Mouse (Mus musculus) megakaryocyte, embryonic 14.5 days (primary cell): ENCODE results near the gene Tuba1c. TPM values are rescaled to one million over a fixed set of nuclear protein-coding genes. Genes with fewer than 3 reads are reported as not detected.

Experiments used
- H3K27me3 ChIP-seq: replicated peaks from 2 replicates; pipeline ENCODE3; 2012; ENCODE audit warnings: inconsistent platforms
- H3K36me3 ChIP-seq: replicated peaks from 2 replicates; pipeline ENCODE3; 2012; ENCODE audit warnings: low read length, inconsistent platforms, mixed read lengths
- H3K4me1 ChIP-seq: 2 replicates; pipeline ENCODE4 v1.6.1; 2012; ENCODE audit warnings: inconsistent platforms
- H3K4me3 ChIP-seq: replicated peaks from 2 replicates; pipeline ENCODE3; 2012; ENCODE audit warnings: moderate library complexity, mild to moderate bottlenecking, inconsistent platforms
- H3K9me3 ChIP-seq: 2 replicates; pipeline ENCODE4 v1.6.1; 2012; ENCODE audit warnings: inconsistent platforms
- FLI1 ChIP-seq: IDR thresholded peaks from 2 replicates; pipeline ENCODE4 v1.6.1; 2012; ENCODE audit warnings: low read length, inconsistent platforms, mixed read lengths
- GATA1 ChIP-seq: IDR thresholded peaks from 3 replicates; pipeline ENCODE4 v1.6.1; 2012; ENCODE audit warnings: mixed read lengths, low read length, inconsistent platforms, borderline replicate concordance
- polyA plus RNA-seq: library from polyadenylated mRNA; stranded (reverse); fragments of >175 nt; gene quantifications from 2 replicates; pipeline ENCODE4 v1.2.3, GENCODE M21; 2012; ENCODE audit warnings: low replicate concordance; ENCODE audit not compliant: insufficient read depth

Gene Tuba1c
- polyA plus RNA-seq, 1 experiment = 103 TPM

DNA sequence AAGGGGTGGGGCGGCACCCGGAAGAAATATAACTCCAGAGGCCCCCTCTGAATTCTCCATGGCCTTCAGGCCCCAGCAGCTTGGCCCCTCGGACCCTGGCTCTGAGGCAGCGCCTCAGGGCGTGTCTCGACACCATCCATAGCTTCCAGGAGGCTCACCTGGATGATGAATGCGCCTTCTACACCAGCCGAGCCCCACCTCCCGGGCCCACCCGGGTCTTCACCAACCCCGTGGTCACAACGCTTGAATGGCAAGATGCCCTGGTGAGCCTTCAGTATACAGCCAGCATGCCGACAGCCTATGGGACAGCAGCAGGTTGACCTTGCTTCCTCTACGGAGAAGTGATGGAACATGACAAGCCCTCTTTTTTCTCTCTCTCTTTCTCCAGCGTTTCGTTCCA is 53.1 kb downstream of the Tuba1c start:
- Histone ChIP-seq H3K4me1 (peaks cover 42% of the 10 kb centered on the region), H3K9me3 (peaks cover 6% of the 10 kb centered on the region; the same call in 1 of the 2 replicates), H3K27me3 (peaks cover 33% of the 10 kb centered on the region), H3K36me3 (peaks cover 57% of the 10 kb centered on the region), H3K4me3 (no peak overlapping the region)
- TF ChIP-seq FLI1 (no peak), GATA1 (no peak)

DNA sequence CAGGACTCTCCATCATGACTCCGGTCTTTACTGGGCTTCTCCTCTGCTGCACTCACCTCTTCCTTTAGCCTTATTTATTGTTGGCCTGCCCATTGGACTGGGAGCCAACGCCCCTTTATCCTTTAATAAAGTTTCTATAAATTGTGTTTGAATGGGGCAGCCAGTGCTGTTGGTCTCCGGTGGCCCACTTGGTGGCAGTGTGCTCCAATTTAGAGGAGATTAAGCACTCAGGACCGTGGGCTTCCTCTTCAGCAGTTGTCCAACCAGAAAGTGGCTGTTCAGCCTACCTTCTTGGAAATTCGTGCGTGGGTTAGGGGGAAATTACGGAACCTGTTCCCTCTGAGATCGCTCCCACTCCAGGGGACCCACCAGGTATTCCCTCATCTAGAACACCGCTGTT is 53.6 kb downstream of the Tuba1c start:
- peaks cover 6% of the 10 kb centered on the region; the same call in 1 of the 2 replicates for H3K9me3 ChIP-seq
- H3K4me1 ChIP-seq = peaks cover 42% of the 10 kb centered on the region
- peaks cover 37% of the 10 kb centered on the region for H3K27me3 ChIP-seq
- TF ChIP-seq FLI1 = no peak
- no peak for TF ChIP-seq GATA1
- peaks cover 53% of the 10 kb centered on the region for H3K36me3 ChIP-seq
- H3K4me3 ChIP-seq = no peak overlapping the region

DNA sequence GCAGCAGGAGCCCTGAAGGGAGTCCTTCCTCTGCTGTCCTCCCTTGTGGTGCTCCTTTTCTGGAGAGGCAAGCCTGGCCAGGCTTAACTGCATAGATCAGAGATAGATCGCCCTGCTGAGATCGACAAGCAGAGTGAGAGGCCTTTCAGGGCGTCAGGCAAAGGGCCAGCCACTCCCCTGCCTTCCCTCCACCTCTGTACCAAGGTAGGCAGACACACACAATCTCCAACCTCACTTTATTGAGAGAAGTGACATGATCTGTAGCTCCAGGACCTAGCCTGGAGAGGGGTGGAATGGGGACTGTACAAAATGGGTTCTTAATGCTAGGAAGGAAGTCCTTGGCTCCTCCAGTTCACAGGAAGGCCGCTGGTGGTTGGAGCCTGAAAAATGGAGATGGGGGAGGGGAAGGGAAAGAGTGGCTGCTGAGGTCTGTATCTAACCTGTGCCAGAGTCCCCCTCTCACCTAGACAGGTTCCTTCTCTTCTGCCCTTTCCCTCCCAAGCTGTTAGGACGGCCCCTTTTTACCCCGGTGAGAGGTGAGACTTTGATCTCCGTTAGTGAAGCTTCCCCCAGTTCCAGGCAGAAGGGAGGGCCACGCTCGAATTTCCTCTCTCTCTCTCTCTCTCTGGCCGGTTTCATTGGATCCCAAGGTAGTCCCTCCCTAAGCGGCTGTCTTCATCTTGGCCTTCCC is 54.3 kb downstream of the Tuba1c start:
- Histone ChIP-seq H3K27me3 (peaks cover 45% of the 10 kb centered on the region), H3K36me3 (peaks cover 45% of the 10 kb centered on the region), H3K4me3 (no peak overlapping the region), H3K4me1 (peaks cover 43% of the 10 kb centered on the region), H3K9me3 (peaks cover 6% of the 10 kb centered on the region; the same call in 1 of the 2 replicates)
- no peak for TF ChIP-seq FLI1
- TF ChIP-seq GATA1 = no peak

DNA sequence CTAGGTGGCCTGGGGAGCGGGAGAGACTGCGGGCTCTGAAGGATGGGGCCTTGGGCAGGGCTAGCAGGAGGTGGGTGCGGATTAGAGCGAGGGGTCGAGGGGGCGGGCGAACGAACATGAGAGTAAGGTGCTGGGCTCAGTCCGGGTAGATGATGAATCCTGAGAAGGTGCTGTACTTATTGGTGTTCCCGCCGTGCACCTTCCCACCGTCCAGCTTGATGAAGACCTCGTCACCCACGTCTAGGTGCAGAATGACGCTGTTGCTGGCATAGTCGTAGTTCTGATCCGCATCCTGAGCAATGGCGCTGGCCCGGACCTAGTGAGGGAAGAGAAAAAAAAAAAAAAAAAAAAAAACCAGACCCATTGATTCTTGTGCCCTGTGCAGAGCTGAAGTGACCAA is 54.9 kb downstream of the Tuba1c start:
- TF ChIP-seq FLI1 (no peak), GATA1 (no peak)
- Histone ChIP-seq H3K27me3 (peaks cover 51% of the 10 kb centered on the region), H3K4me1 (peaks cover 47% of the 10 kb centered on the region), H3K4me3 (no peak overlapping the region), H3K9me3 (peaks cover 6% of the 10 kb centered on the region; the same call in 1 of the 2 replicates), H3K36me3 (peaks cover 43% of the 10 kb centered on the region)

DNA sequence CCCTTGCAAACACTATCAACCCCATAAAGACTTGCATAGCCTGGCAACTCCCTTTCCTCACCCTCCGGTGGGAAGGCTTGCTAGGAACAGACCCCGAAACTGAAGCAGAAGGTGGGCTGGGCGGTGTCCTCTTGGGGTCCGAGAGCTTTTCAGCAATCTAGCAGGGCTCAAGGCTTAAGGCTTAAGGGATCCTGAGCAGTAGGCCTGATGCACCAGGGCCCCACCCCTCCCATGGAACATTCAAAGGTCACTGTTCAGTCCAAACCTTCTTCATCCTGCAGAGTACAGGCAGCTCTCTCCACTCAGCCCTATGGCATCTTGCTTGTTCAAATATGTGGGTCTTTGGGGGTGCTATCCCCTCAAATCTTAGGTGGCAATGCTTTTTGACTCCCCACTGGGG is 56.3 kb downstream of the Tuba1c start:
- Histone ChIP-seq H3K9me3 (peaks cover 6% of the 10 kb centered on the region; the same call in 1 of the 2 replicates), H3K27me3 (peaks cover 64% of the 10 kb centered on the region), H3K4me1 (peaks cover 45% of the 10 kb centered on the region), H3K4me3 (no peak overlapping the region), H3K36me3 (peaks cover 30% of the 10 kb centered on the region)
- TF ChIP-seq GATA1 (no peak), FLI1 (no peak)

DNA sequence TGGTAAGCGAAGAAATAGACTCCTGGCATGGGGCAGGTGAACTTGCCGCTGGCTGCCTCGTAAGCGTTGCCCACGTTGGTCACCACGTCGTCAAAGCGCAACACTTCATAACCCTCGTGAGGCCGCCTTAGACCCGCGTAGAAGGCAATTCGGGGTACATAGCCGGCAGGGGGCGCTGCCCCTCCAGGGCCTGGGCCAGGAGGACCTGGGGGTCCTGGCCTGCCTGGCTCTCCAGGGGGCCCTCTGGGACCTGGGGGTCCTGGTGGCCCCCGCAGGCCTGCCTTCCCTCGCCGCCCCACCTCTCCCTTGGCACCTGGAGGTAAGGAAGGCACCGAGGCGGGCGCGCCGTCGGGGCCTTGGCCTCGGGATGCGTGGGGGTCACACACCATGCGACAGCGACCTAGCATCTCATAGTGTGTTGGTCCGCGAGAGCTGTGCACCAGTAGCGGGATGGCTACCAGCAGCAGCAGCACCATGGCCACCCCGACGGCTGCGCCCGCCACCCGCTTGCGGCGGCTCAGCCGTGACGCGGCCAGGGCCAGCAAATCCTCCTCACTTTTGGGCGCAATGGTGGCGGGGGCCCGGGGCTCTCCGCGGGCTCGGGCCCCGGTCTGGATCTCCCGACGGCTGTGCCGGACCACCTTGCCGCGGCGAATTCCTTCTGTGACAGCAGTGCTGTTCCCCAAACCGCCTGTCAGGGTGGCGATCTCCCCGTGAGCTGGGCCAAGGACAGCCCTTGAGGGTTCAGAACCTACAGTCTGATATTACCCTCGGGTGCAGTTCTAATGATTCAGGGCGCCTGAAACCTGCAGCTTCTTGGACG is 57.8 kb downstream of the Tuba1c start, which contains the start of gene C1ql4:
Gene C1ql4 (minus strand): TSS at position 565 of the 823 bp plus-strand sequence.
- peaks cover 6% of the 10 kb centered on the region; the same call in 1 of the 2 replicates for H3K9me3 ChIP-seq
- TF ChIP-seq GATA1 = no peak
- TF ChIP-seq FLI1 = no peak
- peaks cover 16% of the 10 kb centered on the region for H3K36me3 ChIP-seq
- H3K4me3 ChIP-seq = peak within 1 kb of the TSS; percentile 88
- peaks cover 76% of the 10 kb centered on the region for H3K27me3 ChIP-seq
- H3K4me1 ChIP-seq = peaks cover 47% of the 10 kb centered on the region

Other genes with a start within 250 kb of the Tuba1c start
- not detected in 2 replicates for gene Wnt1, start 240.0 kb upstream of the Tuba1c start, polyA plus RNA-seq
- gene Ddn, start 220.4 kb upstream of the Tuba1c start, polyA plus RNA-seq = 0.32 and 0.73 TPM in 2 replicates
- 237 and 264 TPM in 2 replicates for gene Prkag1, start 198.4 kb upstream of the Tuba1c start, polyA plus RNA-seq
- 11.9 and 17.8 TPM in 2 replicates for gene Kmt2d, start 158.7 kb upstream of the Tuba1c start, polyA plus RNA-seq
- gene Rhebl1, start 135.4 kb upstream of the Tuba1c start, polyA plus RNA-seq = 0.19 TPM in 1 of 2 replicates, not detected in the other
- not detected in 2 replicates for gene Dhh, start 131.4 kb upstream of the Tuba1c start, polyA plus RNA-seq
- 0.87 and 4.8 TPM in 2 replicates for gene Lmbr1l, start 111.7 kb upstream of the Tuba1c start, polyA plus RNA-seq
- 19.4 and 182 TPM in 2 replicates for gene Tuba1b, start 95.3 kb upstream of the Tuba1c start, polyA plus RNA-seq
- gene Gm49450, start 76.3 kb upstream of the Tuba1c start, polyA plus RNA-seq = 2.5 and 169 TPM in 2 replicates
- gene Tuba1a, start 76.2 kb upstream of the Tuba1c start, polyA plus RNA-seq = 40.3 and 115 TPM in 2 replicates
- not detected in 2 replicates for gene Prph, start 25.3 kb downstream of the Tuba1c start, polyA plus RNA-seq
- gene Troap, start 44.7 kb downstream of the Tuba1c start, polyA plus RNA-seq = 27.8 and 75.4 TPM in 2 replicates
- not detected in 2 replicates for gene C1ql4, start 57.9 kb downstream of the Tuba1c start, polyA plus RNA-seq
- not detected in 2 replicates for gene Dnajc22, start 63.3 kb downstream of the Tuba1c start, polyA plus RNA-seq
- 5.3 and 8.2 TPM in 2 replicates for gene Spats2, start 96.0 kb downstream of the Tuba1c start, polyA plus RNA-seq
- not detected in 2 replicates for gene Kcnh3, start 195.0 kb downstream of the Tuba1c start, polyA plus RNA-seq
- gene Mcrs1, start 222.1 kb downstream of the Tuba1c start, polyA plus RNA-seq = 24.2 and 57.0 TPM in 2 replicates